Mouse (Mus musculus) heart, adult 9 months (tissue): Measurements from ENCODE around the gene Tap1.
"Not testable (repeated sequence)": the region's sequence is repeated elsewhere in the genome, so short reads cannot be mapped to it uniquely, and the experiment has no call there.

Experiments
- DNase-seq, 2 experiments: peaks; one replicate each; pipeline ENCODE4 v3.0.0; 2022; ENCODE audit warnings: low spot score in 2 of 2

Tap1 gene

DNA sequence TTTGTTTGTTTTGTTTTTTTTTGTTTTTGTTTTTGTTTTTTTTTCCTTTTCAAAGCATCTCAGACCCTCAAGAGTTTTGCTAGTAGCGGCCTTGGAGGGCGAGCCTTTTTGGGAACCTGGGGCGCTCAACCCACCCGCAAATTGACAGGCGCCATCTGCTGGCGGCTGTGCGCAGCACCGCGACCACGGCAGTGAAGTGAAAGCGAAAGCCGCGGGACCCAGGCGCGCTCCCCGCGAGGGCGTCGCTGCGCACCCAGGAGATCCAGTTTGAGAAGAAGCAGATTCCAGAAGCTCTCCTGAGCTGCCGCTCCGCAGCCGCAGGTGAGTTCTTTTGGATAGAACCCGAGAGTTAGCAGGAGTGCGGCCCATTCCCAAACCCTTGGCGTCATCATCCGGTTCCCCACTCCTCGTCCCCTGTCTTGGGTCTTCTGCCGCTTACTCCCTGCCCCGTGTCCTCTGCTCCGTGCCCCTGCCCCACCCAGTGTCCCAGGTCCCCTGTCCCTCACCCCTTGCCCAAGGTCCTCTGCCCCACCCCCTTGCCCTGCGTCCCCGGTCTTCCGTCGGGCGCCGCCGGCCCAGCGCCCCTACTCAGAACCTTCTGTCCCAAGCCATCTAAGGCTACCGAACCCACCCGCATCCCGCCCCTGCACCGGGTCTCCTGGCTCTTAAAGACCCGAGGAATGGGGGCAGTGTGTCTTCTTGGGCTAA is 17.1 kb downstream of the Tap1 start:
- peak; percentile 92 to 93 for DNase-seq

DNA sequence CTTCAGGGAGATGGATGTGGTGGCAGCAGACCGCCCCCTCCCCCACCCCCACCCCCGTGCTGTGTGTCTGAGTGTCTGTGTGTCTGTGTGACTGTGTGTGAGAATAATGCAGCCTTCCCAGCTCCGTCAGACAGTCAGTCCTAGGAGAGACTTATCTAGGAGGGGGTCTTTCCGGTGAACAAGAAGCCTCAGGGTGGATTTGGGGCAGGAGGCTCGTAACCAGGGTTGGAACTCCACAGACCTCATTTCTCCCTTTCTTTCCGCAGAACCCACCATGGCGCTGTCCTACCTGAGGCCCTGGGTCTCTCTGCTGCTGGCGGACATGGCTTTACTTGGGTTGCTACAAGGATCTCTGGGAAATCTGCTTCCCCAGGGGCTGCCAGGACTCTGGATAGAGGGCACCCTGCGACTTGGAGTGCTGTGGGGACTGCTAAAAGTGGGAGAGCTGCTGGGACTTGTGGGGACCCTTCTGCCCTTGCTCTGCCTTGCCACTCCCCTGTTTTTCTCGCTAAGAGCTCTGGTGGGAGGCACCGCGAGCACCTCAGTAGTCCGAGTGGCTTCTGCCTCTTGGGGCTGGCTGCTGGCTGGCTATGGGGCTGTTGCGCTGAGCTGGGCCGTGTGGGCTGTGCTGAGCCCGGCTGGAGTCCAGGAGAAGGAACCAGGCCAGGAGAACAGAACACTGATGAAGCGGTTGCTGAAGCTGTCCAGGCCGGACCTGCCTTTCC is 17.8 kb downstream of the Tap1 start:
- DNase-seq, result peak; percentile 51 to 56

DNA sequence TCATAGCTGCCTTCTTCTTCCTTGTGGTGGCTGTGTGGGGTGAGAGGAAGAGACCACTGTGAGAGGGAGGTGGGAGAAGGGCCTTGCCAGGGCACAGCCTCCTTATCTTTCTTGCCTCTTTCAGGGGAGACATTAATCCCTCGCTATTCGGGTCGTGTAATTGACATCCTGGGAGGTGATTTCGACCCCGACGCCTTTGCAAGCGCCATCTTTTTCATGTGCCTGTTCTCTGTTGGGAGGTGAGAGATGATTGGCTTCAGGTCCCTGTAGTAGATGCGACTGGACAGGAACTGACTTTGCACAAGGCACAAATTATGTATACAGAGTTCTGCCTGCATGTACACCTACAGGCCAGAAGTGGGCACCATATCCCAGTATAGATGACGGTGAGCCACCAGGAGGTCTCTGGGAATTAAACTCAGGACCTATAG is 18.4 kb downstream of the Tap1 start:
- peak; percentile 49 to 50 for DNase-seq

DNA sequence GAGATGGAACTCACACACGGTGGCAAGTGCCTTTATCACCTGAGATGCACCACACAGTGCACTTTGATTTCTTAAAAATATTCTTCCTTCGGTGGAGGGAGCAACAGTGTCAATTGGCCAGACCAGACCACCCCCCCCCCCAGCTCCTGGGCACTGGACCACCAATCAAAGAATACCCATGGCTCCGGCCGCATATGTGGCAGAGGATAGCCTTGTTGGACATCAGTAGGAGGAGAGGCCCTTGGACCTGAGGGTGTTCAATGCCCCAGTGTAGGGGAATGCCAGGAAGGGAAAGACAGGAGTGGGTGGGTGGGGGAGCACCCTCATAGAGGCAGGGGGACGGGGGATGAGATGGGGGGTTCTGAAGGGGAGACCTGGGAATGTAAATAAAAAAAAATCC is 19.4 kb downstream of the Tap1 start:
- DNase-seq, result no peak

DNA sequence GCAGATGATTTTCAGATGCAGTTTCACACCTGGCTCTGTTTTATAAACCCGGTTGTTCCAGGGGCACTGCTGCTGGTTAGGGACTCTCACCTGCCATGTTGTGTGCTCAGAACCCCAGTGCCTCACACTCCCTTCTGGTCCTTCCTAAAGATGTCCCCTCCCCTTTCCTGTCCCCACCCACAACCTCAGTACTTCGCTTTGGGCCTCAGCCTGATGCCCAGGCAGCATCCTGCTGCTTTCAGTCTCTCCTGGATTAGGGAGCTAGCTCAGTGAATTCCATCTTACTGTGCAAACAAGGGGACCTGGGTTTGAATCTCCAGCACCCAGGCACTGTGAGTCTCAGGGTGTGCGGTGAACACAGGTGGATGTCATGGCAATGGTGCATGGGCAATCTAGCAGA is 20.1 kb downstream of the Tap1 start:
- DNase-seq, result no peak

DNA sequence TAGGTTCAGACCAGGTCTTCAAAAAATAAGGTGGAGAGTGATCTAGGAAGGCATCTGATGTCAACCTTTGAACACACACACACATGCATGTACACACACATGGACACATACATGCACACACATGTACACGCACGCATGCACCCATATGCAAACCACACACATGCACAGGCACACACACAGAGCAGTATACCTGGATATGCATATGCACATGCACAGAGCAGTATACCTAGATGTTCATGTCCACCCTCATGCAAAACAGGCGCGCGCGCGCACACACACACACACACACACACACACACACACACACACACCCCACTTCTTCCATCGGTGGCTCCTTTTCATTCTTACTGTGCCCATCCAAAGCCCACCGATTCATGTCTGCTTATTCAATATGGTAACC is 20.5 kb downstream of the Tap1 start:
- no peak for DNase-seq

DNA sequence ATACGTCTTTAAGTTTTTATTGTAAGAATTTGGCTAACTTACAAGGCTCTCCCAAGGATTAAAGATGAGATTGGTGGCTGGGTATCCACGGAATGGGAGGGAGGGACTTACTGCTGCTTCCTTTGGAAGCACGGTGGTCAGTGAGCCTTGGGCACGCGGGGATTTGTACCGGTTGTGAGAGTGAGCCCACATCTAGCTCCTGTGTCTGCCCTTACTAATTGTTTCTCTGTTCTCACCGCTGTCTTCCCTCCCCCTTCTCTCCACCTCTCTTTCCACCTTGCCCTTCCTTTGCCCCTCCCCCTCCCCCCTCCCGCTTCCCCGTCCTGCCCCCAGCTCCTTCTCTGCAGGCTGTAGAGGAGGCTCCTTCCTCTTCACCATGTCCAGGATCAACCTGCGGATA is 21.1 kb downstream of the Tap1 start:
- DNase-seq, result no peak

DNA sequence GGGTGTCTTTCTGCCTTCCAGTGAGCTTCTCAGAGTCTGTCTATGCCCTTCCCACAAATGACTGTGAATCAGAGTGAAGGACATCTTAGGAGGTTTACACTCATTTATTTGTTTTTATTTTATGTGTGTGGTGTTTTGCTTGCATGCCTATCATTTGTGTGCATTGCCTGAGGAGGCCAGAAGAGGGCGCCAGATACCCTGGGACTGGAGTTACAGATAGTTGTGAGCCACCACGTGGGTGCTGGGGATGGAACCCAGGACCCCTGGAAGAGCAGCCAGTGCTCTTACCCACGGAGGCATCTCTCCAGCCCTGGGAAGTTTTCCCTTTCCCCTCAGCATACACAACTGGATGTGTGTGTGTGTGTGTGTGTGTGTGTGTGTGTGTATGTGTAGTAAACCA is 22.3 kb downstream of the Tap1 start:
- DNase-seq, result no peak

DNA sequence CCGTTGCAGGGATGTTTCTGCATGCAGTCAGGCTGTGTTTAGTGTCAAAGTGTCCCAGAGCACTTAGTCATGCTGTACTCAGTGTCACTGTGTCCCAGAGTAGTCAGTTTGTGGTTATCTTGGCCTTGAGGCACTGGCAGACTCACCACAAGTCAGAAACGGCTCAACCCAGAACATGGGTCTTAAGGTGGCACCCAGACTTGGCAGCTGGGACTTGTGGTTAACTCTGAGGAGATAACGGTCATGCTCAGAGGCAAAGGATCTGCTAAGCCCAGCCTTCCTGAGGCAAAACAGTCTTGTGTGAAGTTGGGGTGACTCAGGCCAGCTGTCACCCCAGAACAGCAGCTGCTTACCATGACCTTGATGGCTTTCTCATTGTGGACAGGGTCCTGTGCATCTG is 23.2 kb downstream of the Tap1 start:
- DNase-seq, result no peak

DNA sequence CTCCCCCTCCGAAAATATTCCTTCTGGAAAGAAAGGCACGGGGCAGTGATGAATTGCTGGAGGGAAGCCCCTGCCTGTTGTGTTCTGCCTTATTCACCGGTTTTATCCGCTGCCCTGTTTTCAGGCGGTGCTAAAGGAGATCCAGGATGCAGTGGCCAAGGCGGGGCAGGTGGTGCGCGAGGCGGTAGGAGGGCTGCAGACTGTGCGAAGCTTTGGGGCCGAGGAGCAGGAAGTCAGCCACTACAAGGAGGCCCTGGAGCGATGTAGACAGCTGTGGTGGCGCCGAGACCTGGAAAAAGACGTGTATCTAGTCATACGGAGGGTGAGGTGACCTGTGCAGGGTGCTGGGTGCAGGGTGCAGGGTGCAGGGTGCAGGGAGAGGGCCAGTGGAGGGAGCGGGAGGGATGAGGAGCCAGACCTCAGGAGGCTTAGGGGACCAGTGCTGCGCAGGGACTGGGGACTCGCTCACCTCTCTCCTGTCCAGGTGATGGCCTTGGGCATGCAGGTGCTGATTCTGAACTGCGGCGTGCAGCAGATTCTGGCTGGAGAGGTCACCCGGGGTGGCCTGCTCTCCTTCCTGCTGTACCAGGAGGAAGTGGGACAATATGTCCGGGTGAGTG is 24.5 kb downstream of the Tap1 start:
- DNase-seq, result no peak

DNA sequence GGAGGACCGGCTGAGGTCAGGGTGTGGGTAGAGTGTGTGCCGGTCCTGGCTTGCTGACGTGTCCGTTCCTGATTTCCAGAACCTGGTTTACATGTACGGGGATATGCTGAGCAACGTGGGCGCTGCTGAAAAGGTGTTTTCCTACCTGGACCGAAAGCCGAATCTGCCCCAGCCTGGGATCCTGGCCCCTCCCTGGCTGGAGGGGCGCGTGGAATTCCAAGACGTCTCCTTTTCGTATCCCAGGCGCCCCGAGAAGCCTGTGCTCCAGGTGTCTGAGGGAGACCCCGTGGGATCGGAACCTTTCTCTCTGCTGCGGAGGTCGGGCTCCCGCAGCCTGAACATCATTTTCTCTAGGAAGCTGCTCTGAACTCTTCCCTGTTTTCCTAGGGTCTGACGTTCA is 26.6 kb downstream of the Tap1 start:
- no peak for DNase-seq

DNA sequence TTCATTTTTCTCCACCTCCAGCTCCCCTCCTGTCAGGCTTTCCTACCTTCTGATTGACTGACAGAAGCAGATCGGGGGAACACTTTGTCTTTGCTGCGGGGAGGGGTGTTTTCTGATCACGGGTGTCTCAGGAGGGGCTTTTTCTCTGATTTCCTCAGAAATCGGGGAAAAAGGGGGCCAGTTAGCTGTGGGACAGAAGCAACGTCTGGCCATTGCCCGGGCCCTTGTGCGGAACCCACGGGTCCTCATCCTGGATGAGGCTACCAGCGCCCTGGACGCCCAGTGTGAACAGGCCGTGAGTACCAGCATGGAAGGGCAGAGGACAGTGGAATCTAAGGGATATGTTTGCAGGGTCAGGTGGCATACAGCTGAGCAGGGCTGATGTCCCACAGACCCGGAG is 27.8 kb downstream of the Tap1 start:
- no peak for DNase-seq

DNA sequence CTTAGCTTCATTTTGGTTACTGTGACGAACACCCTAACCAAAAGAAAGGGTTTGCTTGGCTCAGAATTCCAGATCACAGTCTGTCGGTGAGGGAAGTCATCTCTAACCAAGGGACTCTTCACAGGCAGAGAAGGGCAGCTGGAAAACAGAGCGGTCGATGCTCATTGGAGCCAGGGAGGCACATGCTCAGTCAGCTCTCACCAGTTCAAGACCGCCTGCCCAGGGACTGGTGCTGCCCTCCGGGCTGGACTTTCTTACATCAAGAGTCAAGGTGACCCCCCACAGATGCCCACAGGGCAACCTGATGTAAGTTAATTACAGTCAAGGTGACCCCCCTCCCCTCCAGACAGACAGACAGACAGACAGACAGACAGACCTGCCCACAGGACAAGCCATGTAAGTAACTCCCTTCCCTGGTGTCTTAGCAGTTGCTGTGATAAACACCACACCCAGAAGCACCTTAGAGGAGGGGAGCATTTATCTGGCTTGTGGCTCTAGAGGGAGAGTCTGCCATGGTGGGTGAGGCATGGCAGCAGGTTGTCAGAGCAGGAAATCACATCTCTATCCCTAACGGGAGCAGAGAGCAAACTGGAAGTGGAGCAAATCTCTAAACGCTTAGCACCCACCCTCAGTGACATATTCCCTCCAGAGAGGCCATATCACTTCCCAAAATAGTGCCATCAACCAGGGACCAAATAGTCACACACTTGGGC is 30.0 kb downstream of the Tap1 start:
- no peak for DNase-seq

DNA sequence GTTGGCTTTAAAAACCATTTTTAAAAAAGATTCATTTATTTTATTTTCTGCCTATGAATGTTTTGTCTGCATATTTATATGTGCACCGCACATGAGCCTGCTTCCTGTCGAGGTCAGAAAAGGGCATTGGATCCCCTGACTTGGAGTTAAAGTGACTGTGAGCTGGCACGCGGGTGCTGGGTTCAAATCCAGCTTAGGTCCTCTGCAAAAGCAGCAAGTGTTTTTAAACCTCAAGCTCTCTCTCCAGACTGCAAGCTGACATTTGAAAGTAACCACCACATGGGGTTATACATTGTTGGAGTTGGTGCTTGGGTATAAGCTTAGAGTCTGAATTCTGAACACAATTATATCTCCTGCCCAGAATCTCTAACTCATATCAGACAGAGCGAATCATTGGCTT is 30.6 kb downstream of the Tap1 start:
- DNase-seq, result no peak

DNA sequence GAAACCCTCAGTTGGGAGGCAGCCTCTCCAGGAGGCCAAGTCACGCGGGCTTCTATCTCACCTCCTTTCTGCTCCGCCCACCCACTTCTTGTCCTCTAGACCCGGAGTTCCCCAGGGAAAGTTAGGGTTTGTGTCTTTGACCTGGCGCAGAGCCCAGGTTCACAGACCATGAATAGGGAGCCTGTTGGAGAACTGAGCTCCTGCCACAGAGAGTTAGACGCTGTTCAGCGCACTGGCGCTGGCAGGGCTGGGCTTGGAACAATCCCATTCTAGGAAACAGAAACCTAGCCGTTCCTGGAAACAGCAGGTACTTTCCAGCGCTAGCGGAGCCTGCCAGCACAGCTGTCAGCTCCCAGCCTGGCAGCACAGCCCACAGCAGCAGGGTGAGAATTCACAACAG is 31.3 kb downstream of the Tap1 start:
- DNase-seq, result peak; percentile 89 to 90

DNA sequence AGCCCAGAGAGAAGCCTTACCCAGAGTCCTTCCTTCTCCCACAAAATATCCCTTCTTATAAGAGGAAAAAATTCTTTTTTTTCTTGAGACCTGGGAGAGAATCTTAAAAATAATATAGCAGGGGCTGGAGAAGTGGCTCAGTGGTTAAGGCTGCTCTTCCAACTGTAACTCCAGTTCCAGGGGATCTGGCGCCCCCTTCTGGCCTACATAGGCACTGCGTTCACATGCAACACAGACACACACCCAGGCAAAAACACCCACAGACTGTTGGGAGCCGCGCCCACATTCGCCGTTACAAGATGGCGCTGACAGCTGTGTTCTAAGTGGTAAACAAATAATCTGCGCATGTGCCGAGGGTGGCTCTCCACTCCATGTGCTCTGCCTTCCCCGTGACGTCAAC is 31.7 kb downstream of the Tap1 start:
- DNase-seq, result peak in 1 of 2 experiments; percentile 54

DNA sequence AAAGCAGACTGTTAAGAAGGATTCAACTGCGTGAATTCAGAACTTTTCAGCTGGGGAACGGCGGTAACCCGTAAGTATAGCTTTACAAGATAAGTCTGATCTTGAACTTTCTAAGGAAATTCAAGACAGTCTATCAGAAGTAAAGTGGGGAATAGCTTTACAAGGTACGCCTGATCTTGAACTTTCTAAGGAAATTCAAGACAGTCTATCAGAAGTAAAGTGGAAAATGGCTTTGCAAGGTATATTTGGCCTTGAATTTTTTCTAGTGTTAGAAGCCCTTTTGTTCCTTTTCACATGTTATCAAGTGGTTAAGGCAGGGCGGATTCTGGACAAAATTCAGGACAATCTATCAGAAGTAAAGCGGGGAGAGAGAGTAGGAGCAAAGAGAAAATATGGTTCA is 32.4 kb downstream of the Tap1 start:
- peak; percentile 73 to 76 for DNase-seq

DNA sequence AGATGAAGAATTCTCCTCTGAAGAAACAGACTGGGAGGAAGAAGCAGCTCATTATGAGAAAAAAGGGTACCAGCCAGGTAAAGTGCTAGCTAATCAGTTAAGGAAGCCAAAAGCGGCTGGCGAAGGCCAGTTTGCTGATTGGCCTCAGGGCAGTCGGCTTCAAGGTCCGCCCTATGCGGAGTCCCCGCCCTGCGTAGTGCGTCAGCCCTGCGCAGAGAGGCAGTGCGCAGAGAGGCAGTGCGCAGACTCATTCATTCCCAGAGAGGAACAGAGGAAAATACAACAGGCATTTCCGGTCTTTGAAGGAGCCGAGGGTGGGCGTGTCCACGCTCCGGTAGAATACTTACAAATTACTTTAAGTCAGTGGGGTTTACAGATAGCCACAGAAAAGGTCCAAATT is 33.0 kb downstream of the Tap1 start:
- not testable (repeated sequence) for DNase-seq

DNA sequence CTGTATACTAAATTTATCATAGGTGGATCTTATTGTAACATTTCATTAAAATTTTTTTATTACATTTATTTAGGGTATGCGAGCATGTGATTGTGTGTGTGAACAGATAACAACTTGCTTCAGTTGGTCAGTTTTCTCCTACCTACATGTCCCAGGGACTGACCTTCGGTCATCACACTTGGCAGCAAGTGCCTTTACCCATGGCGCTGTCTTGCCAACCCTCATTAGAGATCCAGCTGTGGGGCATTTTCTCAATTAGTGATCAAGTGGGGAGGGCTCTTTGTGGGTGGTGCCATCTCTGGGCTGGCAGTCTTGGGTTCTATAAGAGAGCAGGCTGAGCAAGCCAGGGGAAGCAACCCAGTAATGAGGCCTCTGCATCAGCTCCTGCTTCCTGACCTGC is 37.5 kb downstream of the Tap1 start:
- no peak for DNase-seq

DNA sequence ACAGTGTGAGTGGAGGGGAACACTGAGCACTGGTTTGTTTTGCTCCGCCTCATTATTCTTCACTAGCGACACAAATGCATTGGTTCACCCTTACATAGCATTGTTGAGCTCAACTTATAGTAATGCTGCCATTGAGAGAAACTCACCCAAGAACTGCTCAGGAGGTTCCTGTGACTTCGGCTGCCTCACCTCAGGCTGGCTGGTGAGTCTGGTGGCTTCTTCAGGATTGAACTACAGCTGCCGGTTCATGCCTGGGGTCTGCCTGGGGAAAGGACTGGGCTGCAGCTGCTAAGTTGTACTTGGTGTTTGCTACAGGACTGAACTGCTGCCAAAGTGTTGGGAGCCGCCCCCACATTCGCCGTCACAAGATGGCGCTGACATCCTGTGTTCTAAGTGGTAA is 38.1 kb downstream of the Tap1 start:
- DNase-seq, result no peak

DNA sequence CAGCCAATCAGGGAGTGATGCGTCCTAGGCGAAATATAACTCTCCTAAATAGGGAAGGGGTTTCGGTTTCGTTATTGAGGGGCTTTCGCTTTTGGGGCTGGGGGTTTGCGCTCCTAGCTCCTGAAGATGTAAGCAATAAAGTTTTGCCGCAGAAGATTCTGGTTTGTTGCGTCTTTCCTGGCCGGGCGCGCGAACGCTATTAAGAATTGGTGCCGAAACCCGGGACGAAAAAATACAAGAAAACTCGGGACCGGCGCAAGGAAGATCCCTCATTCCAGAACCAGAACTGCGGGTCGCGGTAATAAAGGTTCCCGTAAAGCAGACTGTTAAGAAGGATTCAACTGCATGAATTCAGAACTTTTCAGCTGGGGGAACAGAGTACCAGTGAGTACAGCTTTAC is 38.6 kb downstream of the Tap1 start:
- not testable (repeated sequence) for DNase-seq

DNA sequence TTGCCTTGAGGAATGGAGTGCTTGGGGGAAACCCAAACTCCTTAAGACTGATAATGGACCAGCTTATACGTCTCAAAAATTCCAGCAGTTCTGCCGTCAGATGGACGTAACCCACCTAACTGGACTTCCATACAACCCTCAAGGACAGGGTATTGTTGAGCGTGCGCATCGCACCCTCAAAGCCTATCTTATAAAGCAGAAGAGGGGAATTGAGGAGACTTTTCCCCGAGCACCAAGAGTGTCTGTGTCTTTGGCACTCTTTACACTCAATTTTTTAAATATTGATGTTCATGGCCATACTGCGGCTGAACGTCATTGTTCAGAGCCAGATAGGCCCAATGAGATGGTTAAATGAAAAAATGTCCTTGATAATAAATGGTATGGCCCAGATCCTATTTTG is 43.6 kb downstream of the Tap1 start:
- DNase-seq, result peak in 1 of 2 experiments; percentile 36
